Mouse (Mus musculus) small intestine, adult 2 months (tissue): ENCODE data around the gene Olfr435. TPM values are rescaled to one million over a fixed set of nuclear protein-coding genes. Genes with fewer than 3 reads are reported as not detected.

Experiments
- H3K27ac ChIP-seq: fragments of 200-500 bp; 2 replicates; pipeline ENCODE4 v1.5.1; 2012; ENCODE audit warnings: low read depth, low read length, control low read depth, inconsistent platforms; ENCODE audit not compliant: insufficient read depth
- H3K27me3 ChIP-seq: fragments of 200-500 bp; 2 replicates; pipeline ENCODE4 v1.6.1; 2012; ENCODE audit warnings: mild to moderate bottlenecking, moderate library complexity, low read length, inconsistent platforms; ENCODE audit not compliant: control insufficient read depth, insufficient read depth
- H3K36me3 ChIP-seq: fragments of 200-500 bp; 2 replicates; pipeline ENCODE4 v1.6.1; 2012; ENCODE audit warnings: mild to moderate bottlenecking, low read length, control low read depth, inconsistent platforms; ENCODE audit not compliant: control insufficient read depth, insufficient read depth
- H3K4me1 ChIP-seq: fragments of 200-500 bp; 2 replicates; pipeline ENCODE4 v1.6.1; 2012; ENCODE audit warnings: low read length, inconsistent platforms, mixed read lengths; ENCODE audit not compliant: control insufficient read depth, insufficient read depth, insufficient read length
- H3K4me3 ChIP-seq: fragments of 200-500 bp; 2 replicates; pipeline ENCODE4 v1.5.1; 2012; ENCODE audit warnings: low read depth, mild to moderate bottlenecking, control low read depth, inconsistent platforms, low read length, moderate library complexity
- CTCF ChIP-seq: fragments of 200-500 bp; IDR thresholded peaks from 2 replicates; pipeline ENCODE4 v1.5.1; 2012; ENCODE audit warnings: low read depth, mild to moderate bottlenecking, control low read depth, inconsistent platforms, low read length, moderate library complexity, mixed read lengths; ENCODE audit not compliant: insufficient replicate concordance, insufficient read length; ENCODE audit errors: extremely low read depth
- POLR2A ChIP-seq: fragments of 200-500 bp; IDR thresholded peaks from 2 replicates; pipeline ENCODE4 v1.6.1; 2012; ENCODE audit warnings: low read depth, mild to moderate bottlenecking, control low read depth, inconsistent platforms, low read length, moderate library complexity
- WGBS: fragments of 180-500 bp; shearing (Covaris S2); methylation state at CpG from one replicate; pipeline ENCODE4 v1.1.7; 2018; 5-methylcytosine and 5-hydroxymethylcytosine counted together
- polyA plus RNA-seq: library from polyadenylated mRNA; depleted of rRNA; stranded (reverse); fragments of >200 nt; gene quantifications from 2 replicates; pipeline ENCODE4 v1.2.3, GENCODE M21; 2012; rRNA removed

Olfr435 gene
- not detected in 2 replicates for polyA plus RNA-seq

- H3K36me3 ChIP-seq = no peaks in the 10 kb centered on the region
Observed at GRCm38 (mm10) chr6:43196781-43197180, at the start of gene Olfr435. Gene Olfr435, plus strand, starts transcription at chr6:43197146.

GRCm38 (mm10) chr6:43159502-43159901 is 37.4 kb upstream of the Olfr435 start:
- no peaks in the 10 kb centered on the region for H3K27me3 ChIP-seq
- no peaks in the 10 kb centered on the region for H3K36me3 ChIP-seq
- TF ChIP-seq POLR2A (no peak), CTCF (no peak)
- no peak overlapping the region for H3K4me3 ChIP-seq
- 49% methylated on average over 1 of the region's 1 CpGs for WGBS
- no peaks in the 10 kb centered on the region for H3K4me1 ChIP-seq
- H3K27ac ChIP-seq = no peak overlapping the region

More at GRCm38 (mm10) chr6:43196781-43197180, at the start of gene Olfr435:
- H3K27ac ChIP-seq = no peak within 1 kb of the TSS
- H3K27me3 ChIP-seq = no peaks in the 10 kb centered on the region
- no peaks in the 10 kb centered on the region for H3K4me1 ChIP-seq
- TF ChIP-seq POLR2A (no peak), CTCF (no peak)
- no peak within 1 kb of the TSS for H3K4me3 ChIP-seq

- Histone ChIP-seq H3K4me3 (no peak within 1 kb of the TSS), H3K4me1 (no peaks in the 10 kb centered on the region), H3K27me3 (no peaks in the 10 kb centered on the region), H3K27ac (no peak within 1 kb of the TSS), H3K36me3 (no peaks in the 10 kb centered on the region)
- TF ChIP-seq CTCF (no peak), POLR2A (no peak)
- WGBS = 70% methylated on average over 3 of the region's 3 CpGs
Observed at GRCm38 (mm10) chr6:43162982-43163381, 34.0 kb upstream of the Olfr435 start, which contains the start of gene Olfr437. Gene Olfr437, plus strand, starts transcription at chr6:43163282.

DNA sequence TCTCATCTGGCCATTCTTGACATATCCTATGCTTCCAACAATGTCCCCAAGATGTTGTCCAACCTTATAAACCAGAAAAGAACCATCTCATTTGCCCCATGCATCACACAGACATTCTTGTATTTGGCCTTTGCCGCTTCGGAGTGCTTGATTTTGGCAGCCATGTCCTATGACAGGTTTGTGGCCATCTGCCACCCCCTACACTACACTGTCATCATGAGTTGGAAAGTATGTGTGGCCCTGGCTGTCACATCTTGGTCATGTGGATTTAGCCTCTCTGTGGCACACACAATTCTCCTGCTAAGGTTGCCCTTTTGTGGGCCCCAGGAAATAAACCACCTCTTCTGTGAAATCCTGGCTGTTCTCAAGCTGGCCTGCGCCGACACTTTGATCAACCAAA is 29.7 kb upstream of the Olfr435 start:
- WGBS = 94% methylated on average over 4 of the region's 4 CpGs
- H3K27ac ChIP-seq = no peak overlapping the region
- no peak for TF ChIP-seq POLR2A
- TF ChIP-seq CTCF = no peak
- H3K4me3 ChIP-seq = no peak overlapping the region
- H3K27me3 ChIP-seq = no peaks in the 10 kb centered on the region
- no peaks in the 10 kb centered on the region for H3K36me3 ChIP-seq
- no peaks in the 10 kb centered on the region for H3K4me1 ChIP-seq

- H3K27ac ChIP-seq = no peak within 1 kb of the TSS
- H3K4me3 ChIP-seq = no peak within 1 kb of the TSS
- no peaks in the 10 kb centered on the region for H3K27me3 ChIP-seq
- no peaks in the 10 kb centered on the region for H3K4me1 ChIP-seq
- 53% methylated on average over 4 of the region's 4 CpGs for WGBS
- TF ChIP-seq CTCF (no peak), POLR2A (no peak)
- H3K36me3 ChIP-seq = no peaks in the 10 kb centered on the region
Observed at GRCm38 (mm10) chr6:43171840-43172239, 25.1 kb upstream of the Olfr435 start, which contains the start of gene Olfr13. Gene Olfr13, plus strand, starts transcription at chr6:43172140.

DNA sequence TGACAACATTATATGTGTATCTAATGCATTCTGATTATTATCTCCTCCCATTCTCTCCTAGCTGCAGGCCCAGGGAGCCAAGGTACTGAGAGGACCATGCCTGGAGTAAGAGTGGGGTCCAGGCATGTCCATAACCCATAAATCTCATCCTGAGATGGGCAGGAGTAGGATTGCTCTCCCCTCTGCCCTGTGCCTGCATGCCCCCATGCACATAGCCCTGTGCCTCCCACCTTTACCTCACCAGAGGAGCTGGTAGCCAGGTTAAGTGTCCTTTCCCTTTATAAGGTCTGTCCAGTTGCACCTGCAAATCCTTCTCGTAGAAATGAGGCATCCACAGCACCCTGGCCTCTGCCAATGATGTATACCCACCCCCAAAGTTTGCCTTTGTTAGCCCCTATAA is 18.8 kb upstream of the Olfr435 start:
- no peak overlapping the region for H3K4me3 ChIP-seq
- H3K4me1 ChIP-seq = no peaks in the 10 kb centered on the region
- no peaks in the 10 kb centered on the region for H3K36me3 ChIP-seq
- no peaks in the 10 kb centered on the region for H3K27me3 ChIP-seq
- no peak overlapping the region for H3K27ac ChIP-seq
- WGBS = 65% methylated on average over 1 of the region's 1 CpGs
- no peak for TF ChIP-seq POLR2A
- TF ChIP-seq CTCF = no peak

DNA sequence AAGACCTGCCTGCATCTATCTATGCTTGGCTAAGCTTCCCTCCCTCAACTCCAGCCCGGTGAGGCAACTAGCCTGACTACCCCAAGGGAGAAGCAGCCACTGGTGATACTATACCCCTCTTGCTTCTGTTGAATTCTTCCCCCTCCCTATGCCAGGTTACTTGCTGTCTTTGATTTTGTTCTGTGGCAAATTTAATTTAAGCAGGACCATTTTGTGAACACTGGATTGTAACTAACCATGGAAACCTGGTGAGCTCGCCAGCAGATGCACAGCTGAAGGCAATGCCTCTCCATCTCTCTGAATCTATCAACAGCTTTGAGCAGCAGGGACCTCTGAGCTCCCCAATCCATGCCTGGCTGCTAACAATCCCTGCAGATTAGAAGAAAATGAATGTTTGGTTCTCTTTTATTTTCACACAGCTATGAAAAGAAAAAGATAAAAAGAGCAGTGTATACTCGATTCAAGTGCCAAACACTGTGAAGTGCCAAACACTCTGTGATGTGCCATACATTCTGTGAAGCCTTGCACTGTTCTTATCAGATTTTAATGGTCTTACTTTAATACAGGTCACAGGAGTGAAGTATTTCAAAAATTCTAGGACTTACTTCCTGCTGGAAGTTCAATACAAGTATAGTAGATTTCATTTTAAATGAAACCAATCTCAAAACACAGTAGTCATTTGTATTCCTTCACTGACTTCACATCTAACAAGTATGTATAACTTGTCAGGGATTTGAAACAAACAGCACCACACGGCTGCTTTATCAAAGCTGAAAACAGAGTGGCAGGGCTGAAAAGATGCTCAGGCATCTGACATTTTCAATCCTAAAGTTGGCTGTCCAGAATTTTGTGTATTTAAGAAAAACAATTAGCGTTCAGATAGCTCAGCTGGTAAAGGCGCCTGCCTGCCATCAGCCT is 18.1 kb upstream of the Olfr435 start:
- H3K36me3 ChIP-seq = no peaks in the 10 kb centered on the region
- H3K27ac ChIP-seq = no peak overlapping the region
- H3K4me1 ChIP-seq = no peaks in the 10 kb centered on the region
- no peaks in the 10 kb centered on the region for H3K27me3 ChIP-seq
- H3K4me3 ChIP-seq = no peak overlapping the region
- TF ChIP-seq POLR2A = no peak
- TF ChIP-seq CTCF = no peak
- 62% methylated on average over 6 of the region's 6 CpGs for WGBS
